In the genomic region with DNA sequence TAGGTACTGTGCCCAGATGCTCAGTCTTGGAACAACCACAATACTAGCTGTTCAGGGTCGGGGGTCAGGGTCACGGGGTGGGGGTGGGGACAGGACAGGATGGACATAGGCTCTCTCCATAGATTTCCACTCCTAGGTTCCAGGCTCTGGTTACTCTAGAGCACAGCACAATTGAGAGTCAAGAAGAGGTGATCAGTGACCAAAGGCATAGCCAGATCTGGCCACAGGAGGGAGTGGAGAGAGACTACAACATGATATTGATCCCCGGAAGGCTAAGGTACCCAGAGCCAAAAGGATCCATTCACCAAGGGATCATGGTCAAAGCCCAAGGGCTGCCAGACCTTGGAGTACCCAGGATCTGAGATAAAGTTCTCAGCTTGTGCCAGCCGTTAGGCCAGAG, we compare ENCODE assay signal across 12 mouse cellular contexts. TPM values are rescaled to one million over a fixed set of nuclear protein-coding genes. Genes with fewer than 3 reads are reported as not detected.
DNase-seq lines count a peak whose midpoint lies in the region; ATAC-seq and TF ChIP-seq lines count a peak whose summit lies in the region.
"Had no signal": no experiment of that assay in that cellular context is flagged by ENCODE, and none has a peak within 500 bp of the region (broad histone marks: within the 10 kb centered on the region; RNA-seq: fewer than 3 reads in every experiment).

No protein-coding gene starts in this region.

- no peak overlapping the region for H3K9ac ChIP-seq in lung, embryonic 14.5 days
- H3K9ac ChIP-seq in forebrain, embryonic 15.5 days (replicated peaks): peak overlapping the region; percentile 52; the same call in 1 of the 2 replicates
- H3K9ac ChIP-seq in liver, postnatal 0 days (replicated peaks): no peak overlapping the region
- H3K9ac ChIP-seq in stomach, postnatal 0 days (ENCODE audit: low read length): no peak overlapping the region

- no peak for DNase-seq in lung, embryonic 14.5 days
- no peak for DNase-seq in lung, adult 18-20 months
- no peak for DNase-seq in liver, postnatal 0 days
- no peak for DNase-seq in stomach, postnatal 0 days (ENCODE audit: low spot score)
- no peak for DNase-seq in testis, postnatal 10 days (ENCODE audit: low spot score)
- DNase-seq: gastrocnemius, postnatal 10 days; heart, postnatal 36 days; lung, postnatal 14 days; thymus, postnatal 14 days had no signal

- H3K27me3 ChIP-seq in lung, embryonic 14.5 days (ENCODE audit: insufficient read depth, low read length): peaks cover 84% of the 10 kb centered on the region
- peaks cover 20% of the 10 kb centered on the region; the same call in 1 of the 2 replicates for H3K27me3 ChIP-seq in forebrain, embryonic 15.5 days
- peaks cover 95% of the 10 kb centered on the region for H3K27me3 ChIP-seq in liver, postnatal 0 days (ENCODE audit: insufficient read depth, low read length)
- H3K27me3 ChIP-seq in stomach, postnatal 0 days (ENCODE audit: control insufficient read depth, insufficient read depth, low read length): peaks cover 23% of the 10 kb centered on the region; the same call in 1 of the 2 replicates

- no peak overlapping the region for H3K4me3 ChIP-seq in lung, embryonic 14.5 days (ENCODE audit: low read depth, low read length)
- H3K4me3 ChIP-seq in forebrain, embryonic 15.5 days: peak overlapping the region; percentile 59
- H3K4me3 ChIP-seq in liver, postnatal 0 days (ENCODE audit: low read depth, low read length): no peak overlapping the region
- no peak overlapping the region for H3K4me3 ChIP-seq in stomach, postnatal 0 days (ENCODE audit: low read depth, low read length)
- H3K4me3 ChIP-seq: myocyte had no signal

- peaks cover 10% of the 10 kb centered on the region for H3K4me1 ChIP-seq in lung, embryonic 14.5 days (ENCODE audit: insufficient read depth)
- peaks cover 56% of the 10 kb centered on the region for H3K4me1 ChIP-seq in forebrain, embryonic 15.5 days
- H3K4me1 ChIP-seq in liver, postnatal 0 days (ENCODE audit: insufficient read depth): peaks cover 34% of the 10 kb centered on the region
- H3K4me1 ChIP-seq in stomach, postnatal 0 days (replicated peaks; ENCODE audit: control insufficient read depth, insufficient read depth): peaks cover 4% of the 10 kb centered on the region; the same call in 1 of the 2 replicates

- H3K4me2 ChIP-seq in lung, embryonic 14.5 days: no peak overlapping the region
- H3K4me2 ChIP-seq in forebrain, embryonic 15.5 days (replicated peaks): peak overlapping the region; percentile 92
- H3K4me2 ChIP-seq in liver, postnatal 0 days (ENCODE audit: low read depth, low read length): no peak overlapping the region
- H3K4me2 ChIP-seq in stomach, postnatal 0 days (replicated peaks; ENCODE audit: low read depth): no peak overlapping the region

- H3K9me3 ChIP-seq in lung, embryonic 14.5 days (ENCODE audit: low read depth, low read length): no peaks in the 10 kb centered on the region
- H3K9me3 ChIP-seq in forebrain, embryonic 15.5 days: no peaks in the 10 kb centered on the region
- no peaks in the 10 kb centered on the region for H3K9me3 ChIP-seq in liver, postnatal 0 days (ENCODE audit: low read length)
- H3K9me3 ChIP-seq in stomach, postnatal 0 days (ENCODE audit: control insufficient read depth, low read length): no peaks in the 10 kb centered on the region

- WGBS in lung, embryonic 14.5 days: 39% methylated on average over 4 of the region's 4 CpGs
- 46% methylated on average over 4 of the region's 4 CpGs for WGBS in forebrain, embryonic 15.5 days
- 46% methylated on average over 4 of the region's 4 CpGs for WGBS in liver, postnatal 0 days (ENCODE audit: insufficient replicate concordance)
- 59% methylated on average over 4 of the region's 4 CpGs for WGBS in stomach, postnatal 0 days

- no peak overlapping the region for H3K27ac ChIP-seq in lung, embryonic 14.5 days (ENCODE audit: low read depth)
- no peak overlapping the region for H3K27ac ChIP-seq in forebrain, embryonic 15.5 days (replicated peaks)
- no peak overlapping the region for H3K27ac ChIP-seq in liver, postnatal 0 days (ENCODE audit: low read depth)
- no peak overlapping the region for H3K27ac ChIP-seq in stomach, postnatal 0 days (replicated peaks)

- ATAC-seq in lung, embryonic 14.5 days (ENCODE audit: insufficient read depth): no peak
- no peak for ATAC-seq in forebrain, embryonic 15.5 days (replicated peaks)
- no peak for ATAC-seq in liver, postnatal 0 days
- no peak for ATAC-seq in stomach, postnatal 0 days (ENCODE audit: low FRiP score, low TSS enrichment)
- ATAC-seq in granulocyte monocyte progenitor cell, adult 5-6 weeks (replicated peaks; ENCODE audit: poor library complexity, severe bottlenecking): no peak

- no peaks in the 10 kb centered on the region for H3K36me3 ChIP-seq in lung, embryonic 14.5 days (ENCODE audit: insufficient read depth)
- H3K36me3 ChIP-seq in forebrain, embryonic 15.5 days: 0 out of 2 replicates have a peak, but pooled peaks cover 2% of the 10 kb centered on the region
- no peaks in the 10 kb centered on the region for H3K36me3 ChIP-seq in liver, postnatal 0 days (replicated peaks; ENCODE audit: insufficient read depth, low read length)
- H3K36me3 ChIP-seq in stomach, postnatal 0 days (ENCODE audit: control insufficient read depth, insufficient read depth, low read length): no peaks in the 10 kb centered on the region

- TF ChIP-seq CTCF in lung, embryonic 14.5 days (IDR thresholded peaks at IDR 0.05; ENCODE audit: low read depth): peak; percentile 25; the same call in 1 of the 2 replicates
- TF ChIP-seq CTCF in liver, postnatal 0 days (IDR thresholded peaks at IDR 0.05; ENCODE audit: low read depth): peak; percentile 41
- peak; percentile 35 for TF ChIP-seq CTCF in stomach, postnatal 0 days (IDR thresholded peaks at IDR 0.05; ENCODE audit: low read depth)

- no peak for TF ChIP-seq EP300 in liver, postnatal 0 days (IDR thresholded peaks at IDR 0.05; ENCODE audit: low read depth)
- TF ChIP-seq EP300 in stomach, postnatal 0 days (optimal IDR thresholded peaks at IDR 0.05): no peak

RNA-seq across cellular contexts. Expression of gene Rtn4rl2, which starts 1.9 kb away (rescaled TPM):
- 1.1 and 1.2 TPM in 2 replicates for polyA plus RNA-seq in lung, embryonic 14.5 days (2014; fragmentation: Nextera tagmentation; extraction: Ambion mirVana)
- 12.8 and 16.3 TPM in 2 replicates for polyA plus RNA-seq in forebrain, embryonic 15.5 days (2015; fragmentation: Nextera tagmentation; extraction: Ambion mirVana)
- 0.14 and 0.31 TPM in 2 replicates for polyA plus RNA-seq in liver, postnatal 0 days (2015; fragmentation: Nextera tagmentation; extraction: Ambion mirVana)
- polyA plus RNA-seq in stomach, postnatal 0 days (2015; fragmentation: Nextera tagmentation; extraction: Ambion mirVana): 0.41 and 0.53 TPM in 2 replicates
- not detected in 2 replicates for total RNA-seq in granulocyte monocyte progenitor cell, adult 5-6 weeks (2014; fragmentation: Nextera tagmentation)
- total RNA-seq in granulocyte monocyte progenitor cell, adult 5-6 weeks (2017): not detected in 2 replicates

RNA-seq across cellular contexts. Expression of gene Slc43a1, which starts 46.0 kb away (rescaled TPM):
- 18.8 and 20.2 TPM in 2 replicates for polyA plus RNA-seq in lung, embryonic 14.5 days (2014; fragmentation: Nextera tagmentation; extraction: Ambion mirVana)
- 2.5 and 3.4 TPM in 2 replicates for polyA plus RNA-seq in forebrain, embryonic 15.5 days (2015; fragmentation: Nextera tagmentation; extraction: Ambion mirVana)
- 67.8 and 74.2 TPM in 2 replicates for polyA plus RNA-seq in liver, postnatal 0 days (2015; fragmentation: Nextera tagmentation; extraction: Ambion mirVana)
- 5.1 and 5.4 TPM in 2 replicates for polyA plus RNA-seq in stomach, postnatal 0 days (2015; fragmentation: Nextera tagmentation; extraction: Ambion mirVana)
- total RNA-seq in granulocyte monocyte progenitor cell, adult 5-6 weeks (2014; fragmentation: Nextera tagmentation): 14.6 and 23.4 TPM in 2 replicates
- total RNA-seq in granulocyte monocyte progenitor cell, adult 5-6 weeks (2017): 11.5 and 11.8 TPM in 2 replicates

RNA-seq across cellular contexts. Expression of gene Slc43a3, which starts 51.8 kb away (rescaled TPM):
- polyA plus RNA-seq in lung, embryonic 14.5 days (2014; fragmentation: Nextera tagmentation; extraction: Ambion mirVana): 77.4 and 78.9 TPM in 2 replicates
- 3.8 and 4.2 TPM in 2 replicates for polyA plus RNA-seq in forebrain, embryonic 15.5 days (2015; fragmentation: Nextera tagmentation; extraction: Ambion mirVana)
- 45.5 and 48.5 TPM in 2 replicates for polyA plus RNA-seq in liver, postnatal 0 days (2015; fragmentation: Nextera tagmentation; extraction: Ambion mirVana)
- polyA plus RNA-seq in stomach, postnatal 0 days (2015; fragmentation: Nextera tagmentation; extraction: Ambion mirVana): 14.3 and 16.5 TPM in 2 replicates
- total RNA-seq in granulocyte monocyte progenitor cell, adult 5-6 weeks (2014; fragmentation: Nextera tagmentation): 123 and 129 TPM in 2 replicates
- 96.1 and 109 TPM in 2 replicates for total RNA-seq in granulocyte monocyte progenitor cell, adult 5-6 weeks (2017)

RNA-seq across cellular contexts. Expression of gene Timm10, which starts 57.8 kb away (rescaled TPM):
- 55.4 and 58.7 TPM in 2 replicates for polyA plus RNA-seq in lung, embryonic 14.5 days (2014; fragmentation: Nextera tagmentation; extraction: Ambion mirVana)
- polyA plus RNA-seq in forebrain, embryonic 15.5 days (2015; fragmentation: Nextera tagmentation; extraction: Ambion mirVana): 61.4 and 66.5 TPM in 2 replicates
- 59.8 and 63.9 TPM in 2 replicates for polyA plus RNA-seq in liver, postnatal 0 days (2015; fragmentation: Nextera tagmentation; extraction: Ambion mirVana)
- polyA plus RNA-seq in stomach, postnatal 0 days (2015; fragmentation: Nextera tagmentation; extraction: Ambion mirVana): 37.7 and 42.3 TPM in 2 replicates
- 52.3 and 76.6 TPM in 2 replicates for total RNA-seq in granulocyte monocyte progenitor cell, adult 5-6 weeks (2014; fragmentation: Nextera tagmentation)
- total RNA-seq in granulocyte monocyte progenitor cell, adult 5-6 weeks (2017): 32.2 and 34.6 TPM in 2 replicates
